9 mouse cellular contexts compared by ENCODE assay signal in genomic region chr15:67405523-67405922, GRCm38 (mm10).
DNase-seq lines count a peak whose midpoint lies in the region; ATAC-seq and TF ChIP-seq lines count a peak whose summit lies in the region.
"Had no signal": no experiment of that assay in that cellular context is flagged by ENCODE, and none has a peak within 500 bp of the region (broad histone marks: within the 10 kb centered on the region; RNA-seq: fewer than 3 reads in every experiment).

No protein-coding gene starts in this region.

- no peaks in the 10 kb centered on the region for H3K36me3 ChIP-seq in kidney, embryonic 16.5 days (ENCODE audit: insufficient read depth, low read length)
- no peaks in the 10 kb centered on the region for H3K36me3 ChIP-seq in heart, postnatal 0 days (replicated peaks; ENCODE audit: control insufficient read depth, insufficient read depth, low read length)
- H3K36me3 ChIP-seq: liver, embryonic 12.5 days had no signal

- 69% methylated on average over 2 of the region's 2 CpGs for WGBS in kidney, embryonic 16.5 days
- WGBS in heart, postnatal 0 days, result 10% methylated on average over 2 of the region's 2 CpGs

- no peak overlapping the region for H3K4me3 ChIP-seq in kidney, embryonic 16.5 days (ENCODE audit: low read length)
- H3K4me3 ChIP-seq in heart, postnatal 0 days (ENCODE audit: low read depth, low read length), result no peak overlapping the region
- H3K4me3 ChIP-seq in layer of hippocampus, adult 2 months, result no peak overlapping the region
- H3K4me3 ChIP-seq: liver, embryonic 12.5 days had no signal

- no peak for ATAC-seq in kidney, embryonic 16.5 days (ENCODE audit: low FRiP score, low TSS enrichment)
- ATAC-seq in heart, postnatal 0 days (ENCODE audit: insufficient read depth, low read depth), result peak; percentile 79
- ATAC-seq: intestine, embryonic 16.5 days; liver, embryonic 12.5 days had no signal

- H3K27me3 ChIP-seq in kidney, embryonic 16.5 days (ENCODE audit: insufficient read depth, low read length), result no peaks in the 10 kb centered on the region
- no peaks in the 10 kb centered on the region for H3K27me3 ChIP-seq in heart, postnatal 0 days (ENCODE audit: control insufficient read depth, insufficient read depth, low read length)
- H3K27me3 ChIP-seq: liver, embryonic 12.5 days had no signal

- no peak overlapping the region for H3K27ac ChIP-seq in kidney, embryonic 16.5 days (ENCODE audit: low read length)
- no peak overlapping the region for H3K27ac ChIP-seq in heart, postnatal 0 days (ENCODE audit: low read depth)
- H3K27ac ChIP-seq in layer of hippocampus, adult 2 months, result no peak overlapping the region
- H3K27ac ChIP-seq: liver, embryonic 12.5 days had no signal

- TF ChIP-seq EP300 in heart, postnatal 0 days (IDR thresholded peaks at IDR 0.05; ENCODE audit: low read depth), result no peak

- no peak overlapping the region for H3K4me2 ChIP-seq in kidney, embryonic 16.5 days (replicated peaks; ENCODE audit: low read depth, low read length)
- H3K4me2 ChIP-seq in heart, postnatal 0 days (ENCODE audit: low read depth, low read length), result no peak overlapping the region
- H3K4me2 ChIP-seq: liver, embryonic 12.5 days had no signal

- no peak for TF ChIP-seq CTCF in heart, postnatal 0 days (IDR thresholded peaks at IDR 0.05; ENCODE audit: low read depth)
- TF ChIP-seq CTCF in layer of hippocampus, adult 2 months (conservative IDR thresholded peaks at IDR 0.05), result no peak

- DNase-seq in kidney, postnatal 36 days, result peak; percentile 22 to 29
- peak; percentile 69 for DNase-seq in CD4-positive, CD25-positive, alpha-beta regulatory T cell, adult 2 months (ENCODE audit: low read depth, low spot score)
- peak; percentile 62 for DNase-seq in T-cell, adult 2 months (ENCODE audit: low spot score)
- peak; percentile 39 for DNase-seq in heart, postnatal 0 days (ENCODE audit: low spot score)
- no peak for DNase-seq in natural killer cell, adult 2 months (ENCODE audit: low spot score in 2 of 2)
- DNase-seq in layer of hippocampus, adult 2 months (ENCODE audit: low spot score in 2 of 2), result no peak

- no peaks in the 10 kb centered on the region for H3K9me3 ChIP-seq in kidney, embryonic 16.5 days (ENCODE audit: low read length)
- H3K9me3 ChIP-seq in heart, postnatal 0 days (replicated peaks; ENCODE audit: control insufficient read depth, low read length), result no peaks in the 10 kb centered on the region
- H3K9me3 ChIP-seq: liver, embryonic 12.5 days had no signal

- no peak overlapping the region for H3K9ac ChIP-seq in kidney, embryonic 16.5 days (replicated peaks; ENCODE audit: low read length)
- H3K9ac ChIP-seq in heart, postnatal 0 days (replicated peaks; ENCODE audit: low read depth, low read length), result no peak overlapping the region
- H3K9ac ChIP-seq: liver, embryonic 12.5 days had no signal

- H3K4me1 ChIP-seq in kidney, embryonic 16.5 days (ENCODE audit: insufficient read depth, low read length), result no peaks in the 10 kb centered on the region
- H3K4me1 ChIP-seq in heart, postnatal 0 days (ENCODE audit: control insufficient read depth, insufficient read depth), result 0 out of 2 replicates have a peak, but pooled peaks cover 8% of the 10 kb centered on the region

Comparison
In these comparisons a context has a peak if more than half of its experiments do, and no peak if none do; other contexts are left out.
1. DNase-seq: peak in kidney, postnatal 36 days (2 of 2), CD4-positive, CD25-positive, alpha-beta regulatory T cell, adult 2 months (single experiment), T-cell, adult 2 months (single experiment) and heart, postnatal 0 days (single experiment); none in natural killer cell, adult 2 months (0 of 2) and layer of hippocampus, adult 2 months (0 of 2).